Mouse (Mus musculus) midbrain, embryonic 10.5 days (tissue): ENCODE data around the gene Rbms3. TPM values are rescaled to one million over a fixed set of nuclear protein-coding genes. Genes with fewer than 3 reads are reported as not detected.

Experiments
- DNase-seq: peaks from one replicate; pipeline ENCODE4 v3.0.0-alpha.2; 2017; ENCODE audit warnings: low spot score
- H3K27ac ChIP-seq: fragments of 300-500 bp; sonication (generic); replicated peaks from 2 replicates; pipeline ENCODE4 v1.5.1; 2016; ENCODE audit warnings: mild to moderate bottlenecking
- H3K27me3 ChIP-seq: fragments of 300-500 bp; sonication (generic); 2 replicates; pipeline ENCODE4 v1.6.1; 2016; ENCODE audit warnings: low read depth, mild to moderate bottlenecking; ENCODE audit not compliant: poor library complexity, severe bottlenecking
- H3K36me3 ChIP-seq: fragments of 300-500 bp; sonication (generic); 2 replicates; pipeline ENCODE4 v1.6.1; 2016; ENCODE audit warnings: mild to moderate bottlenecking, moderate library complexity
- H3K4me1 ChIP-seq: fragments of 300-500 bp; sonication (generic); 2 replicates; pipeline ENCODE4 v1.6.1; 2016
- H3K4me3 ChIP-seq: fragments of 300-500 bp; sonication (generic); 2 replicates; pipeline ENCODE4 v1.5.1; 2016; ENCODE audit warnings: mild to moderate bottlenecking, moderate library complexity
- H3K9me3 ChIP-seq: fragments of 300-500 bp; sonication (generic); replicated peaks from 2 replicates; pipeline ENCODE4 v1.6.1; 2016; ENCODE audit warnings: mild to moderate bottlenecking
- WGBS: fragments of 180-500 bp; shearing (Covaris S2); methylation state at CpG from one replicate; pipeline ENCODE4 v1.1.7; 2016; 5-methylcytosine and 5-hydroxymethylcytosine counted together
- polyA plus RNA-seq: library from polyadenylated mRNA; unstranded; fragments of >200 nt; fragmentation: Nextera tagmentation; extraction: Ambion mirVana; gene quantifications from 2 replicates; pipeline ENCODE4 v1.2.1, GENCODE M21; 2016

Gene Rbms3
- polyA plus RNA-seq, 1 experiment from 2014 or later, result 11.4 TPM

DNA sequence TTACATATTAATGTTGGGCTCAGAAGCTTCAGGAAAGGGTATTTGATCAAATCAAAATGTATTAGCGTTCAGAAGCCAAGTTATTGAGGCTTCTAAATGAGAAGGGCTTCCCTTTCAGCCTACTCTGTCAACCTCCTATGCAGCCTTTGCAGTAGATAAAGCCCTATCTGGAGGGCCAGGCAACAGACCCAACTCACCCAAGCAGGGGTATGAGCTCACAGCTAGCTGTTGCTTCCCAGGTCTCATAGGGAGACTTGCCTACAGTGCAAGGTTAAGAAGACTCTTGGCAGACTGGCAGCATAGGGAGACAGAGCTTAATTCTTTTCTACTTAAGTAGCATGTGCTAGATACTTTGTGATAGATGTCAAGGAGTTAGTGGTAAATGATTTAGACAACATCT, 926.6 kb downstream of the Rbms3 start:
- no peaks in the 10 kb centered on the region for H3K36me3 ChIP-seq
- H3K9me3 ChIP-seq, result no peaks in the 10 kb centered on the region; the same call in 1 of the 2 replicates
- H3K27me3 ChIP-seq, result no peaks in the 10 kb centered on the region
- H3K27ac ChIP-seq, result no peak overlapping the region
- no peaks in the 10 kb centered on the region for H3K4me1 ChIP-seq
- DNase-seq, result no peak
- H3K4me3 ChIP-seq, result no peak overlapping the region
- 89% methylated on average over 1 of the region's 1 CpGs for WGBS

DNA sequence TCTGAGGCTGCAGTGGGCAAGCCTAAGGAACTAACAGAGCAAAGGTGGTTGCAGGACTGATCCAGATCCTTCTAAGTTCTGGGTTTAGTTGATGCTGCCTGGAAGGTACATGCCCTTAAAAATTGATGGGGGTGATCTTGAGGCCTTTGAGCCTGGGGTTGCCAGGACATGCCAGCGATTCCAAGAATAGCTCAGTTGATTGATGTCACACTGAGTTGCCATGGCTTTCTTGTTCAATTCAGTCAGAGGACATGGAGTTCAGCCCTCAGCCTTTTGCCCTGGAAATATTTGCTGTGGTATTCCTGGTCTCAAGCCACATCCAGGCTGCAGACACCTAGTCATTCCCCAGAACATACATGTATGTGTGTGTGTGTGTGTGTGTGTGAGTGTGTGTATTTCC, 927.1 kb downstream of the Rbms3 start:
- no peak for DNase-seq
- Histone ChIP-seq H3K4me3 (no peak overlapping the region), H3K4me1 (no peaks in the 10 kb centered on the region), H3K36me3 (no peaks in the 10 kb centered on the region), H3K9me3 (no peaks in the 10 kb centered on the region; the same call in 1 of the 2 replicates), H3K27me3 (no peaks in the 10 kb centered on the region), H3K27ac (no peak overlapping the region)
- WGBS, result 77% methylated on average over 1 of the region's 1 CpGs

DNA sequence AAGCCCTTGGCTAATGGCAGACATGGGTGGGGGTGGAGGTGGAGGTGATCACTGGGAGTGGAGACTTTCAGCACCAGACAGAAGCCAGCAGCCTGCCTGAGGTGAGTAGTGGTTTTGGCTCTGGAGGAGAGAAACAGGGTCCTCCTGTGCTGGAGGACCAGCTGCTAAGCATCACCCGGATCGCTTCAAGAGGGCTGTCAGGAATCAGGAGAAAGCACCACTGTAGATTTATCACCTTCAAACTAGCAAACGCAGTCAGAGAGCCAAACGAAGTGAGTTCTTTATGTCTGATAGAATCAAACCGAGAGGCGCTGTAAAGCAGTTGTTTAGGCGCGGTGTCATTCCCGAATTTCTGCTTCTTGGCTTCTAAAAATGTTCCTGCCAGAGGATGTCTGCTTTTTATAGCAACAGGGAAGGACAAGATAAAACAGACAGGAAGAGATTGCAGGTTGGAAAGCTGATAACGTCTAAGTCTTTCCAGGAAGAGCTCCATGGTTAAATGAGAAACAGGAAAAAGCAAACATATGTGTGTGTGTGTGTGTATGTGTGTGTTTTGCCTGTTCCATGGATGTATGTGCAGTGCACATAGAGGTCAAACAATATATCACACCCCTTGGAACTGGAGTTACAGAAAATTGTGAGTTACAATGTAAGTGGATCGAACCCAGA, 928.1 kb downstream of the Rbms3 start:
- WGBS, result 91% methylated on average over 11 of the region's 11 CpGs
- H3K9me3 ChIP-seq, result no peaks in the 10 kb centered on the region; the same call in 1 of the 2 replicates
- no peaks in the 10 kb centered on the region for H3K27me3 ChIP-seq
- no peaks in the 10 kb centered on the region for H3K4me1 ChIP-seq
- H3K4me3 ChIP-seq, result no peak overlapping the region
- no peaks in the 10 kb centered on the region for H3K36me3 ChIP-seq
- no peak overlapping the region for H3K27ac ChIP-seq
- no peak for DNase-seq

DNA sequence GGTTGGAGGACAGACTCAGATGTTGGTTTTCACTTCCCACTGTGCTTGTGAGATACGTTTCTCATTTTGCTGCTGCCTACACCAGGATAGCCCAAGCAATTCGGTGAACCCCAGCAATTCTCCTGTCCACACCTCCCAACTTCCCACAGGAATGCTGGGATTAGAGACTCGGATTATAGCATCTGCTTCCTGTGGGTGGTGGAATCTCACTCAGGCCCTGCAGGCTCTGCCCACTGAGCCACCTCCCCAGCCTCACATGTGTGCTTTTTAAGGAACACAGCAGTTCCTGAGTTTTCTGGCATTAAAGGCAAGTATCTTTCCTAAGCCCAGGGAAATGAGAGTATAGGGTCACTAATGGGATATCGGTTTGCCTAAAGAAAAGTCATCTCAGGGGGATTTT, 941.1 kb downstream of the Rbms3 start:
- WGBS, result 90% methylated on average over 4 of the region's 4 CpGs
- DNase-seq, result no peak
- H3K27ac ChIP-seq, result no peak overlapping the region
- no peaks in the 10 kb centered on the region for H3K27me3 ChIP-seq
- H3K4me3 ChIP-seq, result no peak overlapping the region
- no peaks in the 10 kb centered on the region for H3K4me1 ChIP-seq
- no peaks in the 10 kb centered on the region for H3K36me3 ChIP-seq
- no peaks in the 10 kb centered on the region for H3K9me3 ChIP-seq

DNA sequence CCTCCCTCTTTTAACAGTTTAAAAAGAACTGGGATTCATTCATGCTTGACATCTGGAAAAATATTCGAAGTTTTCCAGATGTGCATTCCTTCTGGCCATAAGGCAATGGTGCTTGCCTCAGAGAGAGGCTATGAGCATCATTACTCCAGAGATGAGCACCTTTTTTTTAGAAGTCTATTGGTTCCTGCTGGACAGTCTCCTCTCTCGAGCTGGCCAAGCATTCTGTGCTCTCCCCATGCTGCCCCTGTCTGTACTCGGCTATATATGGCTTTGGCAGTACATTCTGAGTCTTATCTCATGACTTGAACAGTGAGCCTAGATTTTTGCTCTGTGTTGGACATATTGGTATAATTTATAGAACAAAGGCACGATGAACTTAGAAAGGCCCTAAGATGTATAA, 952.6 kb downstream of the Rbms3 start:
- WGBS, result 82% methylated on average over 4 of the region's 4 CpGs
- no peaks in the 10 kb centered on the region for H3K27me3 ChIP-seq
- no peak overlapping the region for H3K27ac ChIP-seq
- H3K36me3 ChIP-seq, result no peaks in the 10 kb centered on the region
- H3K9me3 ChIP-seq, result no peaks in the 10 kb centered on the region
- H3K4me3 ChIP-seq, result no peak overlapping the region
- H3K4me1 ChIP-seq, result no peaks in the 10 kb centered on the region
- DNase-seq, result no peak

DNA sequence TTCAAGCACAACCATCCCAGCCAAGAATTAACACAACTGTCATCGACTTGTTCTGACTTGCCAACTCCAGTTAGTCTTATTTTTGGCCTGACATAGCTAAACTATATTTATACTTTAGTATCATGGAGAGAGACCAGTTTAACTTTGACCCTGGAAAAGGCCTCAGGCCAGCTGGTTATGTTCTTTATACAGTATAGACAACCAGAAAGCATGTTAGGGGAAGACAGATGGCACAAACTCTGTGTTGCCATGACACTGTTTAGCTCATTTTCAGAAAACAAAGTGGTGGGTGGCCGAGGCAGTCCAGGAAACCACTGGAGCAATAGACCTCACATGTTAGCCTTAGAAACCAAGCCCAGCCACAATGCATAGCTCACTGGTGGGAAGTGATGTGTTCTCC, 953.3 kb downstream of the Rbms3 start:
- DNase-seq, result no peak
- Histone ChIP-seq H3K4me3 (no peak overlapping the region), H3K36me3 (no peaks in the 10 kb centered on the region), H3K27me3 (no peaks in the 10 kb centered on the region), H3K4me1 (no peaks in the 10 kb centered on the region), H3K9me3 (no peaks in the 10 kb centered on the region), H3K27ac (no peak overlapping the region)
- WGBS, result 61% methylated on average over 2 of the region's 2 CpGs

DNA sequence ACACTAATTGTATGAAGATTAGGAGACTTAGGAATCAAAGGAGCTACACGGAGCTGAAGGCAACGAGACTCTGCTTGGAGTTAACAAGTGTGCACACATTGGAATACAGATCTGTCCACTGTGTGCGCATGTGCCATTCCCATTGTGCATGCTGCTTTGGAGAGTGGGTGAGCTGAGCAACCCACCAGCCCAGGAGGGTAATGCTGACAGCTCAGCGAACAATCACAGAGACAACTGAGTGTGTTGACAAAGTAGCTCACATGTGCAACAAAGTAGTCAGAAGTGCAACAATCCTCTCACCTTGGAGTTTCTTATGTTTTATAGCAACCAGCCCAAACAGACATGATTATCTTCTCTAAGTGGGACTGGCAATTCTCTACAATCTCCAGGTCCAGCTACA, 955.5 kb downstream of the Rbms3 start:
- no peak for DNase-seq
- 70% methylated on average over 4 of the region's 4 CpGs for WGBS

DNA sequence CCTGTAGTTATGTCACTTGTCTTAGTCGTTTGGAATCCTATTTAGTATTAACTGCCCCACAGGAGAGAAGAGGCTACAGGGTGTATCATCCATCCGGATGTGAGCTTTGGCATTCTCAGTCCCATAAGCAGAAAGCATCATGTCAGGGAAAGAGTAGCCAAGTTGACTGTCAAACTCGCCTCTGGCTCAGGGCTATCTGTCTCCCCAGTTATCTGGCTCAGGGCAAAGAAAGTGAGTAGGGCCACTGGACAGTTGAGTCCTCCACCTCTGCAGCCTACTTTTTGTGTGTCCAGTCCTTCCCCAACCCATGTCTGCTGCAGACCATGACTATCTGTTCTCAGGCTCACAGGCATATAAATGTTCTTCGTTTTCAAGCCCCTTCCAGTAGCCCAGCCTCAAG, 968.7 kb downstream of the Rbms3 start:
- DNase-seq, result no peak
- no peak overlapping the region for H3K27ac ChIP-seq
- WGBS, result 91% methylated on average over 4 of the region's 4 CpGs
- H3K9me3 ChIP-seq, result no peaks in the 10 kb centered on the region
- H3K27me3 ChIP-seq, result no peaks in the 10 kb centered on the region
- no peak overlapping the region for H3K4me3 ChIP-seq
- no peaks in the 10 kb centered on the region for H3K36me3 ChIP-seq
- no peaks in the 10 kb centered on the region for H3K4me1 ChIP-seq

More for the DNA sequence above, 955.5 kb downstream of the Rbms3 start:
- Histone ChIP-seq H3K36me3 (no peaks in the 10 kb centered on the region), H3K9me3 (no peaks in the 10 kb centered on the region), H3K4me1 (no peaks in the 10 kb centered on the region), H3K27ac (no peak overlapping the region), H3K27me3 (no peaks in the 10 kb centered on the region), H3K4me3 (no peak overlapping the region)

DNA sequence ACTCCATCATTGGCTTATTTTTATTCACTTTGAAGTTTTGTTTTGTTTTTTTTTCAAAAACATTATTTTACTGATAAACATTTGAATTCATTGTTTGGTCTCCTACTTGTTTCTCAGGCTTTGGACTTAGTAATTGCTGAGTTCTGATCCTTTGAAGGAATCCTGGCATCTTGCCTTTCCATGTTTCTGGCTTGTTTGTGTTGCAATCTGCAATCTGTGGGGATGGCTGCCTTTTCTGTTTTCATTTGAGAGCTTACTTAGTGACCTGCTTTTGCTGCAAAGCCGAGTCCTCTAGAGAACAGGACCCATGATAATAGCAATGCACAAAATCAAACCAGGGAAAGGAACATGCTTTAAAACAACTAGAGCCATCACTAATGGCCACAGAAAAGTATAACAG, 969.8 kb downstream of the Rbms3 start:
- WGBS, result 82% methylated on average over 1 of the region's 1 CpGs
- H3K27ac ChIP-seq, result no peak overlapping the region

DNA sequence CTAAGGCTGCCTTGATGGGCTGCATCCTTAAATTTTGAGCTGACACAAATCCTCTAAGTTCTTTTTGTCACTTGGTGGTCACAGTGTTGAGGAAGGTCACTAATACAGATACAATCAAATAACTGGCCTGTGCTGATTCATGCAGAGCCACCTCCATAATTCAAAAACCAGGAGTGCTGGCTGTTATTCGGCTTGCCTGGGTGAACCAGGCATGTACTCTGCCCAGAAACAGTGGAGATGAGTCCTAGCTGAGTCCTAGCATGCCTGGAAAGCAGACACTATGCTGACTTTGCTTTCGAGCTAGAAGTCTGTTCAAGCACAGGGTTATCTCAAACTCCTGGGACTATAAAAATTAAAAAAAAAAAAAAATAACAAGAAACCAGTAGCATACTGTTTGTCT, 972.6 kb downstream of the Rbms3 start:
- Histone ChIP-seq H3K4me1 (no peaks in the 10 kb centered on the region), H3K9me3 (no peaks in the 10 kb centered on the region), H3K4me3 (no peak overlapping the region), H3K27ac (no peak overlapping the region), H3K36me3 (no peaks in the 10 kb centered on the region), H3K27me3 (no peaks in the 10 kb centered on the region)
- no peak for DNase-seq
- 84% methylated on average over 2 of the region's 2 CpGs for WGBS

More for the DNA sequence above, 969.8 kb downstream of the Rbms3 start:
- Histone ChIP-seq H3K4me1 (no peaks in the 10 kb centered on the region), H3K27me3 (no peaks in the 10 kb centered on the region), H3K36me3 (no peaks in the 10 kb centered on the region), H3K9me3 (no peaks in the 10 kb centered on the region), H3K4me3 (no peak overlapping the region)
- DNase-seq, result no peak

DNA sequence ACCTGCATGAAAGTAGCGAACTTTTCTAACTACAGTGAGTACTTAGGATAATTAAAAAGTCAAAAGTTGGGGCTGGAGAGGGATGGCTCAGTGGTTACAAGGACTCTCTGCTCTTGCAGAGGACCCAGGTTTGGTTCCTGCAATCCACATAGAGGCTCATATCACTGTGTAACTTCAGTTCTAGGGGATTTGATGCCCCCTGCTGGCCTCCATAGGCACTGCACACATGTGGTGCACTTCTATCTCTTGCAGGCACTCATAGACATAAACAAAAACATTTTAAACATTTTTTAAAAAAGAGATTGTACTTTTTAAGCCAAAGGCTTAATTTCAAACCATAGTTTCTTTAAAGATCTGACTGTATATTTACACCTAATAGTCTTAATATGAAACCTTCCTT, 978.3 kb downstream of the Rbms3 start:
- peaks cover 8% of the 10 kb centered on the region for H3K4me1 ChIP-seq
- H3K27ac ChIP-seq, result no peak overlapping the region
- no peaks in the 10 kb centered on the region for H3K36me3 ChIP-seq
- no peak for DNase-seq
- H3K27me3 ChIP-seq, result no peaks in the 10 kb centered on the region
- 97% methylated on average over 1 of the region's 1 CpGs for WGBS
- H3K9me3 ChIP-seq, result no peaks in the 10 kb centered on the region
- no peak overlapping the region for H3K4me3 ChIP-seq

DNA sequence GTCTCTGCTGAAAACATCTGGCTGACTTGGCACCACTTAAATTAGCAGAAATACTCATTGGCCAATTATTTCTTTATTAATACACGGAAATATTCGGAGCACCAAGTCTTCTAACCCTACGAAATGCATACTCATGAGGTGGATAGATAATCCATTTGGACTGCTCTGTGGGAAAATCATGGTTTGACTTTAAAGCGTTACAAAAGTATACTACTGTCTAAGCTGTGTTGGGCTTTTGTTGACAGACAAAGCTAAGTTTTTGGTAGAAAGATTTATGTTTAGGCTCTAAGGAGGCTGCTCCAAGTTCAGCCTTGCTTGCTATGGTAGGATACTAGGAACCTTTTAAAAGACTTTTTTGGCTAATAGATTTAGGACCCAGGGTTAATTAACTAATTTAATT, 979.8 kb downstream of the Rbms3 start:
- no peaks in the 10 kb centered on the region for H3K27me3 ChIP-seq
- H3K4me1 ChIP-seq, result peaks cover 8% of the 10 kb centered on the region
- WGBS, result 88% methylated on average over 4 of the region's 4 CpGs
- no peaks in the 10 kb centered on the region for H3K36me3 ChIP-seq
- H3K27ac ChIP-seq, result no peak overlapping the region
- no peak for DNase-seq
- no peak overlapping the region for H3K4me3 ChIP-seq
- H3K9me3 ChIP-seq, result no peaks in the 10 kb centered on the region

DNA sequence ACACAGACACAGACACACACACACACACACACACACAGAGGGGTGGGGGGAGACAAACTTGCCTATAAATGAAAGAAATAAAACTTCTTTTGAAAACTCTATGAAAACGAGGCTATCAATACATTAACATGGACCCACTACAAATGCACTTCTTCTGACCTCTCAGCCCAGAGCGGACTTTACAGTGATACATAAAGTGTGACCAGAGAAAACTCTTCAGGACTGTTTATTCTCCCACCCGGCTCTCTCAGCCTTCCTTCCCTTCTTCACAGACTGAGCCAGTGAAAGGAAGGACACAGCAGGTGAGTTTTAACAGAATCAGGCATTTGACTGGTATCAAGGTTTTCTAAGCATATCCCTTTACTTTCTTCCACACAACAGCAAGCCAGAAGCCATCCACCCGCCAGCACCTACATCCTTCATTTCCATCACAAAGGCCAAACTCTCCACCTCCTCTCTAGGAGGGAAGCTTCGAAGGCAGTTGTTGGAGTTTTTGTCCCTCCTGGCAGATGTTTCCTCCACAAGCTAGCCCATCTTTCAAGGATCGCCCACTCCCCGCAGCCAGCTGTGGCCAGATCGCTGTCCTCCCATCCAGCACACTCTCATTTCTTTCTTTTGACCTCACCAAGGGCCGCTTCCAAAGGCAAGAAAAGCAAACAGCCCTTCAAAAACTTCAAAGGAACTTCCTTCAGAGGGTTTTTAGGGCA, 980.5 kb downstream of the Rbms3 start:
- Histone ChIP-seq H3K36me3 (no peaks in the 10 kb centered on the region), H3K9me3 (no peaks in the 10 kb centered on the region), H3K27ac (peak overlapping the region; percentile 28), H3K4me3 (no peak overlapping the region), H3K4me1 (peaks cover 8% of the 10 kb centered on the region), H3K27me3 (no peaks in the 10 kb centered on the region)
- DNase-seq, result peak; percentile 15
- 17% methylated on average over 9 of the region's 9 CpGs for WGBS
